Mouse (Mus musculus): ENCODE measurements around the gene Zbp1. TPM values are rescaled to one million over a fixed set of nuclear protein-coding genes. Genes with fewer than 3 reads are reported as not detected.

The Zbp1 gene
- polyA plus RNA-seq, 1 experiment from 2014 or later, result not detected

DNA sequence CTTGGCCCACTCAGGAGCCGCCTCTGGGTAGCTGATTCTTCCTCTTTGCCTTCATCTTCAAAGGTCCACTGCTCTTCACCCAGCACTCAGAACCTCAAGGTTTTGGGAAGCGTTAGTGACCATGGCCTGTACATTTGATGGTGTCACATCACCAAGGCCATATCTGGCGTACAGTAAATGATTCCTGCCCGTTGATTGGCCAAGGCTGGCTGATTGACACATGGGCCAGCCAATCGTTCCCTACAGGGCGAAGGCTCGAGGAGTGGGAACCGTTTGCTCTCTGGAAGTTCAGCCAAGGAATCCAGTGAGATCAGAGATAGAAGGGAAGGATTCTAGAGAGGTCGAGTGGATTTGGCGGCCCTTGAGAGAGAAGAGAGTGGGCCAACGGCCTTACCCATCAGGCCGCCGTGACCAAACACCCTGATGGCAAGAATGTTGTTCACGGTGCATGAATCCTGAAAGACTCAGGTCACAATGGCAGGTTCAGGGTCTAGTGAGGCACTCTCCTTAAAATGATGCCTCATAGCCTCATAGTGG, 13.1 kb downstream of the Zbp1 start:
- Histone ChIP-seq H3K4me1 (replicated peaks; ENCODE audit: control insufficient read depth, insufficient read depth, low read length) (no peaks in the 10 kb centered on the region), H3K9ac (replicated peaks; ENCODE audit: low read depth, low read length) (no peak overlapping the region), H3K27me3 (replicated peaks; ENCODE audit: control insufficient read depth, insufficient read depth, low read length) (no peaks in the 10 kb centered on the region), H3K4me3 (replicated peaks; ENCODE audit: low read length) (no peak overlapping the region), H3K9me3 (ENCODE audit: control insufficient read depth, low read length) (no peaks in the 10 kb centered on the region), H3K36me3 (ENCODE audit: control insufficient read depth, insufficient read depth) (no peaks in the 10 kb centered on the region), H3K4me2 (ENCODE audit: low read length) (no peak overlapping the region), H3K27ac (ENCODE audit: low read length) (no peak overlapping the region)
- ATAC-seq, result no peak
- 94% methylated on average over 14 of the region's 14 CpGs for WGBS

DNA sequence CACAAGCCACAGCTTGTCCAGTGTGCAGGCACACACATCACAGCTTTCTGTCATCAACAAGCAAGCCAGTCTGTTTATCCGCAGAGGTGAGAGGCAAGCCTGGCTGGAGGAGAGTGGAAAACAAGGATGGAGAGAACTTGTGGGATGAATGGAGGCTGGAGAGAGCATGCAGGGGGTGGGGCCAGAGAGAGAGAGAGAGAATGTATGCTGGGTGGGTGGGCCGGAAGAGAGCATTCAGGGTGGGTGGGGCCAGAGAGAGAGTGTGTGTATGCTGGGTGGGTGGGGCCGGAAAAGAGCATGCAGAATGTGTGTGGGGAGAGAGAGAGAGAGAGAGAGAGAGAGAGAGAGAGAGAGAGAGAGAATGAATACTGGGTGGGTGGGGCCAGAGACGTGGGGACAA, 14.1 kb downstream of the Zbp1 start:
- Histone ChIP-seq H3K4me2 (ENCODE audit: low read length) (no peak overlapping the region), H3K9ac (replicated peaks; ENCODE audit: low read depth, low read length) (no peak overlapping the region), H3K27me3 (replicated peaks; ENCODE audit: control insufficient read depth, insufficient read depth, low read length) (no peaks in the 10 kb centered on the region), H3K36me3 (ENCODE audit: control insufficient read depth, insufficient read depth) (no peaks in the 10 kb centered on the region), H3K9me3 (ENCODE audit: control insufficient read depth, low read length) (no peaks in the 10 kb centered on the region), H3K27ac (ENCODE audit: low read length) (no peak overlapping the region), H3K4me1 (replicated peaks; ENCODE audit: control insufficient read depth, insufficient read depth, low read length) (no peaks in the 10 kb centered on the region), H3K4me3 (replicated peaks; ENCODE audit: low read length) (no peak overlapping the region)
- 71% methylated on average over 4 of the region's 4 CpGs for whole genome bisulfite sequencing
- no peak for ATAC-seq

DNA sequence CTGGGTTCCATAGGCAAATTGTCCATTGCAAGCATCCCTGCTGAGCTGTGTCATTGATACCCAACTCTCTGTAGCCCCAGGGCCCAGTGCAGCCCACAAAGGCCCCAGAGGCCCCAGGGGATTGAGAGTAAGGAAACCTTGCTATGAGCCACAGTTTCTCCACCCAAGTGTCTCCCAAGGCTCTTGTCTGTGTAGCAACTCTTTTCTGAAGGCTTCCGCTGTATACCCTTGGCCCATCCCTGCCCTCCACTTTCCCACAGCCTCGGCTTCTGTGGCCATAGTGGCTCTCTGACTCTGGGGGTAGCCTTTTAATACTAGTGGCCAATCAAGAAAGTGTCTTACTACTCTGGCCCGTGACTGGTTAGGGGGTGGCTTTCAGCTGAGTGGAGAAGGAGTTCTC, 15.0 kb downstream of the Zbp1 start:
- Histone ChIP-seq H3K27ac (ENCODE audit: low read length) (no peak overlapping the region), H3K4me2 (ENCODE audit: low read length) (no peak overlapping the region), H3K9ac (replicated peaks; ENCODE audit: low read depth, low read length) (no peak overlapping the region), H3K9me3 (ENCODE audit: control insufficient read depth, low read length) (no peaks in the 10 kb centered on the region), H3K36me3 (ENCODE audit: control insufficient read depth, insufficient read depth) (no peaks in the 10 kb centered on the region), H3K4me1 (replicated peaks; ENCODE audit: control insufficient read depth, insufficient read depth, low read length) (no peaks in the 10 kb centered on the region), H3K27me3 (replicated peaks; ENCODE audit: control insufficient read depth, insufficient read depth, low read length) (no peaks in the 10 kb centered on the region), H3K4me3 (replicated peaks; ENCODE audit: low read length) (no peak overlapping the region)
- ATAC-seq, result no peak
- 88% methylated on average over 3 of the region's 3 CpGs for WGBS

DNA sequence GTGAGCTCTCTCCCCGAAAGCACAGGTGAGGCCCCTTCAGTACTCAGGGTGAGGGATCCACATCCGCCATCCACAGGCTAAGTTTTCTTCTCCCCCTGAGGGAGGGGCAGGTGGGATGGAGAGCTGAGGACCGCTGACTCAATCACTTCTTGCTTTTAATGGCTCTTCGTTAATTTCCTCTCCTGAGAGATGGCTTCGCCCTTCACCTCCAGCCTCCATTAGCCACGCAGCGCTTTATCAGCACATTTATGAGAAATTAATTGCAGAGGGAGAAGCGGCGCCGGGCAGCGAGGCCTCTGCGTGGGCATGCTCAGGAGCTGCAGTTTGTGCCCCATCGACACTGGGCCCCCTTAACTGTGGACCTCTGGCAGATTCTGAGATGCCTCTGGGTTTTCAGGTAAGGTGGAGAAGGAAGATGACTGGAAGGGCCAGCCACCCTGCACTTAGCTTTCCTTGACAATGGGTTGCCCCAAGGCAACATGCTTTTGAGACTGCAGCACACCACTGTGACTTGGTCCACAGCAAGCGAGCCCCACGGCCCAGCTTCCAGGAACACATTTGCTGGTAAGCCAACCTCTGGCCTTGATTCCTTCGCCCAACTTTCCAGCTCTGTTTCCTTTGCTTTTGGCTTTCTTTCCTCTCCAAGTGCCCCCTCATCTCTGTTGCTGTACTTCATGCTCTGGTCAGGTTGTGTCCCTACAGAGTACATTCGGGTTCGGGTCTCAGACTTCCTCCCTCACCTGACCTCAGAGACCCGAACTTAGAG, 15.6 kb downstream of the Zbp1 start:
- Histone ChIP-seq H3K27me3 (replicated peaks; ENCODE audit: control insufficient read depth, insufficient read depth, low read length) (no peaks in the 10 kb centered on the region), H3K4me3 (replicated peaks; ENCODE audit: low read length) (no peak overlapping the region), H3K4me2 (ENCODE audit: low read length) (no peak overlapping the region), H3K9ac (replicated peaks; ENCODE audit: low read depth, low read length) (no peak overlapping the region), H3K9me3 (ENCODE audit: control insufficient read depth, low read length) (no peaks in the 10 kb centered on the region), H3K4me1 (replicated peaks; ENCODE audit: control insufficient read depth, insufficient read depth, low read length) (no peaks in the 10 kb centered on the region), H3K27ac (ENCODE audit: low read length) (no peak overlapping the region), H3K36me3 (ENCODE audit: control insufficient read depth, insufficient read depth) (no peaks in the 10 kb centered on the region)
- no peak for ATAC-seq
- 86% methylated on average over 19 of the region's 19 CpGs for WGBS

DNA sequence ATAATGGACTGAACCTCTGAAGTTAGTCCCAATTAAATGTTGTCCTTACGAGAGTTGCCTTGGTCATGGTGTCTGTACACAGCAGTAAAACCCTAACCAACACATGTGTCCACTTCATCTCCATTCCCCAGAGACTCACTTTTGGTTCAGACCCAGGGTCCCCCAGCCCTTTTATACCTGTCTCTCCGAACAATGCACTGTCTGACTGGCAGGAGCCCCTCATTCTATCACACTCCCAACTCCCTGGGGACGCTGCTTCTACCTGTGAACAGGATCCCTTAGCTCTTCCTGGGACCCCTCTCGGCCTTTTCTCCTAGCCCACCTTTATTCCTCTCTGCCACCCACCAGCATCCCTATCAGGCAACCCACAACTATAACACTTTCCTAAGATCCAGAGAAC, 23.9 kb downstream of the Zbp1 start:
- H3K27me3 ChIP-seq (replicated peaks; ENCODE audit: control insufficient read depth, insufficient read depth, low read length), result no peaks in the 10 kb centered on the region
- 88% methylated on average over 4 of the region's 4 CpGs for WGBS
- no peaks in the 10 kb centered on the region for H3K4me1 ChIP-seq (replicated peaks; ENCODE audit: control insufficient read depth, insufficient read depth, low read length)
- no peak overlapping the region for H3K27ac ChIP-seq (ENCODE audit: low read length)
- H3K4me3 ChIP-seq (replicated peaks; ENCODE audit: low read length), result no peak overlapping the region
- no peaks in the 10 kb centered on the region for H3K9me3 ChIP-seq (ENCODE audit: control insufficient read depth, low read length)
- no peaks in the 10 kb centered on the region for H3K36me3 ChIP-seq (ENCODE audit: control insufficient read depth, insufficient read depth)
- ATAC-seq, result no peak
- H3K9ac ChIP-seq (replicated peaks; ENCODE audit: low read depth, low read length), result no peak overlapping the region
- no peak overlapping the region for H3K4me2 ChIP-seq (ENCODE audit: low read length)

DNA sequence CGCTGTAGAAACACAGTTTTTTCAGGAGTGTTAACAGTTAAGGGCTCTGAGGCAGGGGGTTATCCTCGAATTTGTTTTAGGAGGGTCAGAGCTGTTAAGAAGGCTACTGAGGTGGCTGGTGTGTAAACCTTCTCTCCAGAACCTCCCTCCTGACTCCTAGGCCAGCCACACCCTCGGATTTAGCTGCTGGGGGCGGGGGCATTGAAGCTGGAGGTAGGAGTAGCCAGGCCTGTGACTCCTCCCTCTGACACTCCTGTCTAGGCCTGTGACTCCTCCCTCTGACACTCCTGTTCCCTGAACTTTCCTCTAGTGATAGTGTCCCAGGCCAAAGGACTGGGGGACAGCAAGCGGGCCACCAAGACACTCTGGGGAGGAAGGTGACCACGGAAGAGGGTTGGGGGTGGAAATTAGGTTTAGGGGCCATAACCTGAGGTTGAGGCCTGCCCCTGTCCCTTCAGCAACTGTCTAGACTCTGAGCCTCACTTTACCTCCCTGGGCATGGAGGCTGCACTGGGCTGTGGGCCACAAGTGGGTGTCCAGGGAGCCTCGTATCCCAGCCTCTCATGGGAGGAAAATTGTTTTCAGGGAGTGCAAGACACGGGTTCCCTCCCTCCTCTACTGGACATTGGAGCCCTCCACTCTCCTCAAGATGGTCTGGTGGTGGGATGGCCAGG, 31.4 kb downstream of the Zbp1 start:
- Histone ChIP-seq H3K9ac (replicated peaks; ENCODE audit: low read depth, low read length) (no peak overlapping the region), H3K9me3 (ENCODE audit: control insufficient read depth, low read length) (no peaks in the 10 kb centered on the region), H3K4me2 (ENCODE audit: low read length) (no peak overlapping the region), H3K4me1 (replicated peaks; ENCODE audit: control insufficient read depth, insufficient read depth, low read length) (no peaks in the 10 kb centered on the region), H3K27ac (ENCODE audit: low read length) (no peak overlapping the region), H3K36me3 (ENCODE audit: control insufficient read depth, insufficient read depth) (no peaks in the 10 kb centered on the region), H3K27me3 (replicated peaks; ENCODE audit: control insufficient read depth, insufficient read depth, low read length) (no peaks in the 10 kb centered on the region; the same call in 1 of the 2 replicates), H3K4me3 (replicated peaks; ENCODE audit: low read length) (no peak overlapping the region)
- 42% methylated on average over 8 of the region's 8 CpGs for WGBS
- ATAC-seq, result no peak

DNA sequence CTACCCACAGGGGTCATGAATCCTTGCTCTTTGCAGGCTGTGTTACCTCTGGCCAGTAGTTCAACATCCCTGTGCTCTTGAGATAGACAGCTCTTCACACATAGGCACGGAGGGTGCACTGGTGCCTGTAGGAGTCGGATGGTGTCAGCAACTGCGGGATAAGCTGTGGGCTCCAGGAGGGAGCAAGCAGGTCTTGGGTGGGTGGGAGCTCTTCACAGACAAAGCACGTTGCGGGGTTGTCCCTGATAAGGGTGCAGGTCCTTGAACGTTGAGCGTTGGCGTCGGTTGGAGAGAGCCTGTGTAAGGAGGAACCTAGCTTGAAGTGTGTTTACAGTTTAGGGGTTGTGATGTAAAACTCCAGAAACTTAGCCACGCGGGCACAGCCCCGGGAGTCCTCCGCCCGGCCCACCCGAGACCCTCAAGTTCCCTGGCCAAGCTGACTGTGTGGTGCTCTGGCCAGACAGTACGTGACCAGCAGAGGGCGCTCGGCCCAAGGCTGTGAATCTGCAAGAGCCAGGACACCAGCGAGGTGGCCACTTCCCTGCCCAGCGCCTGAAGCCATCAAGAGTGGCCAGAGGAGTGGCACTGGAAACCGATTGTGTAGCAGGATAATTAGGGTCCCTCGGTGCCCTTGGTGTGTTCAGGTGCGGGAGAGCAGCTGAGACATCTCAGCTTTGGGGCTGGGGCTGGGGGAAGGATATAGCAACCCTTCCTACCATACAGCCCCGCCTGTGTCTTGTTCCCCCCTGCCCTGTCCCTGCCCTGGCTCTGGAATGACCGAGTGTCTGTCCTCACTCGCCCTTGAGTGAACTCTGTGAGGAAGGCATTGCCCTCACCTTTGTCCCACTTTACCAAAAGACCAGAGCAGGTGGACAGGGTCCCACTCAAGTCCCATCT, 32.4 kb downstream of the Zbp1 start:
- H3K4me2 ChIP-seq (ENCODE audit: low read length), result peak overlapping the region; percentile 21; the same call in 1 of the 2 replicates
- H3K4me1 ChIP-seq (replicated peaks; ENCODE audit: control insufficient read depth, insufficient read depth, low read length), result no peaks in the 10 kb centered on the region
- ATAC-seq, result peak; percentile 67
- 32% methylated on average over 26 of the region's 26 CpGs for WGBS
- peak overlapping the region; percentile 34; the same call in 1 of the 2 replicates for H3K9ac ChIP-seq (replicated peaks; ENCODE audit: low read depth, low read length)
- no peaks in the 10 kb centered on the region for H3K9me3 ChIP-seq (ENCODE audit: control insufficient read depth, low read length)
- no peak overlapping the region for H3K4me3 ChIP-seq (replicated peaks; ENCODE audit: low read length)
- no peak overlapping the region for H3K27ac ChIP-seq (ENCODE audit: low read length)
- no peaks in the 10 kb centered on the region for H3K36me3 ChIP-seq (ENCODE audit: control insufficient read depth, insufficient read depth)
- H3K27me3 ChIP-seq (replicated peaks; ENCODE audit: control insufficient read depth, insufficient read depth, low read length), result no peaks in the 10 kb centered on the region; the same call in 1 of the 2 replicates

DNA sequence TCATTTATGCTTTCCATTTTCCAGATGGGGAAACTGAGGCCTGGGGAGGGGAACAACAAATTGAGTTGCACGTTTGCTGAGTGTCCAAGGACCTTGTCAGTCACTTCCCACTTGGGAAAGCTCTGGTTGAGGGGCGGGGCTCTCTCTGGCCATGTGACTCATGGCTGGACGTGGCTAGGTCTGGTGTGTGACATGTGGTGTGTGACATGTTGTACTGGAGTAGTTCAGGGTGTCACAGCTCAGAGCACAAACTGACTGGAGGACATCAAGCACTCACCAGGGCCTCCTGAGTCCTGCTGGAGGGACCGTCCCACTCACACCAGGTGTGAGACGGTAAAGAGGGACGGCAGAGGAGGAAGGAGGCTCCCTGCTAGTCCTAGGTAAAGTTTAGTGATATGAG, 33.4 kb downstream of the Zbp1 start:
- H3K27me3 ChIP-seq (replicated peaks; ENCODE audit: control insufficient read depth, insufficient read depth, low read length), result no peaks in the 10 kb centered on the region; the same call in 1 of the 2 replicates
- H3K4me2 ChIP-seq (ENCODE audit: low read length), result no peak overlapping the region
- no peak overlapping the region for H3K4me3 ChIP-seq (replicated peaks; ENCODE audit: low read length)
- H3K27ac ChIP-seq (ENCODE audit: low read length), result no peak overlapping the region
- H3K4me1 ChIP-seq (replicated peaks; ENCODE audit: control insufficient read depth, insufficient read depth, low read length), result no peaks in the 10 kb centered on the region
- H3K9ac ChIP-seq (replicated peaks; ENCODE audit: low read depth, low read length), result no peak overlapping the region
- H3K36me3 ChIP-seq (ENCODE audit: control insufficient read depth, insufficient read depth), result no peaks in the 10 kb centered on the region
- ATAC-seq, result no peak
- H3K9me3 ChIP-seq (ENCODE audit: control insufficient read depth, low read length), result no peaks in the 10 kb centered on the region
- WGBS, result 71% methylated on average over 6 of the region's 6 CpGs
